Mouse (Mus musculus) lung, postnatal 0 days (tissue): ENCODE results near the gene Plppr3. TPM values are rescaled to one million over a fixed set of nuclear protein-coding genes. Genes with fewer than 3 reads are reported as not detected.

Experiments
- ATAC-seq: fragments of 200-750 bp; cut with Nextera tagmentation; 2 replicates; pipeline ENCODE4 v1.8.0; 2017; ENCODE audit warnings: moderate library complexity
- DNase-seq: peaks from one replicate; pipeline ENCODE4 v3.0.0-alpha.2; 2016; ENCODE audit warnings: low spot score
- H3K27ac ChIP-seq: fragments of 300-500 bp; sonication (generic); 2 replicates; pipeline ENCODE4 v1.5.1; 2014; ENCODE audit warnings: antibody characterized with exemption, mild to moderate bottlenecking, low read length, mixed read lengths
- H3K27me3 ChIP-seq: fragments of 300-500 bp; sonication (generic); replicated peaks from 2 replicates; pipeline ENCODE4 v1.6.1; 2014; ENCODE audit warnings: low read length, mixed read lengths; ENCODE audit not compliant: insufficient read depth
- H3K36me3 ChIP-seq: fragments of 300-500 bp; sonication (generic); 2 replicates; pipeline ENCODE4 v1.6.1; 2014; ENCODE audit warnings: low read length, mixed read lengths; ENCODE audit not compliant: insufficient read depth
- H3K4me1 ChIP-seq: fragments of 300-500 bp; sonication (generic); 2 replicates; pipeline ENCODE4 v1.6.1; 2014; ENCODE audit warnings: antibody characterized with exemption, low read depth, low read length, mixed read lengths; ENCODE audit not compliant: insufficient read depth
- H3K4me2 ChIP-seq: fragments of 300-500 bp; sonication (generic); replicated peaks from 2 replicates; pipeline ENCODE4 v1.6.1; 2014; ENCODE audit warnings: low read depth, mild to moderate bottlenecking, low read length, moderate library complexity, mixed read lengths
- H3K4me3 ChIP-seq: fragments of 300-500 bp; sonication (generic); 2 replicates; pipeline ENCODE4 v1.5.1; 2014; ENCODE audit warnings: low read depth, low read length
- H3K9ac ChIP-seq: fragments of 300-500 bp; sonication (generic); replicated peaks from 2 replicates; pipeline ENCODE4 v1.6.1; 2014; ENCODE audit warnings: low read depth, mild to moderate bottlenecking
- H3K9me3 ChIP-seq: fragments of 300-500 bp; sonication (generic); 2 replicates; pipeline ENCODE4 v1.6.1; 2016; ENCODE audit warnings: low read length, mixed read lengths
- CTCF ChIP-seq: IDR thresholded peaks from 2 replicates; pipeline ENCODE4 v1.5.1; 2016; ENCODE audit warnings: antibody characterized with exemption, mild to moderate bottlenecking
- EP300 ChIP-seq: IDR thresholded peaks from 2 replicates; pipeline ENCODE4 v1.6.1; 2016; ENCODE audit warnings: antibody characterized with exemption, mild to moderate bottlenecking, control low read depth
- WGBS: fragments of 180-500 bp; shearing (Covaris S2); extraction: QIAGEN DNeasy Blood & Tissue Kit; methylation state at CpG from one replicate; pipeline ENCODE4 v1.1.7; 2014; 5-methylcytosine and 5-hydroxymethylcytosine counted together
- polyA plus RNA-seq: library from polyadenylated mRNA; unstranded; fragments of >200 nt; fragmentation: Nextera tagmentation; extraction: Ambion mirVana; gene quantifications from 2 replicates; pipeline ENCODE4 v1.2.1, GENCODE M21; 2015

Gene Plppr3
- polyA plus RNA-seq = 3.9 and 4.8 TPM in 2 replicates

DNA sequence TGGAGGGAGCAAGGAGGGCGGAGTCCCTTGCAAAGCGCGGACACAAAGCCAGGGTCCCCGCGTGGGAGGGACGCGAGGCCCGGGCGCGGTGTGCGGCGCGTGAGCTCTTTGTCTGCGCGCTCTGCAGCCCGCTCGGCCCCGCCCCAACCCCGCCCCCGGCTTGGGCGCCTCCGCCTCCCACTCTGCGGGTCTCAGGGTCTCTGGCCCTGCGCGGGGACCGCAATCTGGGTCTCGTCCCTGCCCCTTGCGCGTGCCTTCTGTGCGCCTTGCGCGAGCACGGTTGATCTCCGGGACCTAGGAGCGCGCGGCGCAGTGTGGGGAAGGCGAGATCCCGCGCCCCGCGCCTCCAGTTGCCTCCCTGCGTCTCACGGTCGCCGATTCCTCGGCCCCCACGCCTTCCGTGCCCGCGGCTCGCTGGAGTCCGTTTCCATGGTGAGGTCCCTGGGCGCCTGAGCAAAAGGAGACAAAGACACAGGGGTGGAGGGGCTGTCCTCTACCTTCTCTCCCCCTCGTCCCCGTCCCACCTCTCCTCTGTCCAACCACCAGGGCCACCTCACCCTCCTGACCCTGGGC, at the start of gene Plppr3, which contains the start of gene Prtn3:
Gene Plppr3 (minus strand): TSS at position 345 of the 573 bp plus-strand sequence.
Gene Prtn3 (plus strand): TSS at position 187 of the 573 bp plus-strand sequence.
- 7% methylated on average over 27 of the region's 57 CpGs for WGBS
- peak within 1 kb of the TSS; percentile 19; the same call in 1 of the 2 replicates for H3K9ac ChIP-seq
- H3K4me1 ChIP-seq = 0 out of 2 replicates have a peak, but pooled peaks cover 3% of the 10 kb centered on the region
- H3K9me3 ChIP-seq = no peaks in the 10 kb centered on the region
- ATAC-seq (peak; percentile 44), DNase-seq (no peak)
- H3K27ac ChIP-seq = no peak within 1 kb of the TSS
- no peaks in the 10 kb centered on the region for H3K36me3 ChIP-seq
- H3K27me3 ChIP-seq = no peaks in the 10 kb centered on the region
- TF ChIP-seq EP300 = no peak
- H3K4me3 ChIP-seq = peak within 1 kb of the TSS; percentile 49
- peak within 1 kb of the TSS; percentile 99 for H3K4me2 ChIP-seq

DNA sequence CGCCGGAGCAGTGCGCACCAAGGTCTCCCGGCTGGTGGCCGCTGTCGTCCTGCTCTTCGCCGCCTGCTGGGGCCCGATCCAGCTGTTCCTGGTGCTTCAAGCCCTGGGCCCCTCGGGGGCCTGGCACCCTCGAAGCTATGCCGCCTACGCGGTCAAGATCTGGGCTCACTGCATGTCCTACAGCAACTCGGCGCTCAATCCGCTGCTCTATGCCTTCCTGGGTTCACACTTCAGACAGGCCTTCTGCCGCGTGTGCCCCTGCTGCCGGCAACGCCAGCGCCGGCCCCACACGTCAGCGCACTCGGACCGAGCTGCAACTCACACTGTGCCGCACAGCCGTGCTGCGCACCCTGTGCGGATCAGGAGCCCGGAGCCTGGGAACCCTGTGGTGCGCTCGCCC, 47.1 kb upstream of the Plppr3 start:
- no peak overlapping the region for H3K9ac ChIP-seq
- H3K36me3 ChIP-seq = no peaks in the 10 kb centered on the region
- no peak overlapping the region for H3K27ac ChIP-seq
- H3K4me1 ChIP-seq = peaks cover 20% of the 10 kb centered on the region; the same call in 1 of the 2 replicates
- no peak for TF ChIP-seq CTCF
- no peak for TF ChIP-seq EP300
- H3K9me3 ChIP-seq = no peaks in the 10 kb centered on the region
- WGBS = 5% methylated on average over 33 of the region's 34 CpGs
- no peak for DNase-seq
- ATAC-seq = no peak
- no peak overlapping the region for H3K4me3 ChIP-seq
- peaks cover 35% of the 10 kb centered on the region for H3K27me3 ChIP-seq
- H3K4me2 ChIP-seq = peak overlapping the region; percentile 27; the same call in 1 of the 2 replicates

DNA sequence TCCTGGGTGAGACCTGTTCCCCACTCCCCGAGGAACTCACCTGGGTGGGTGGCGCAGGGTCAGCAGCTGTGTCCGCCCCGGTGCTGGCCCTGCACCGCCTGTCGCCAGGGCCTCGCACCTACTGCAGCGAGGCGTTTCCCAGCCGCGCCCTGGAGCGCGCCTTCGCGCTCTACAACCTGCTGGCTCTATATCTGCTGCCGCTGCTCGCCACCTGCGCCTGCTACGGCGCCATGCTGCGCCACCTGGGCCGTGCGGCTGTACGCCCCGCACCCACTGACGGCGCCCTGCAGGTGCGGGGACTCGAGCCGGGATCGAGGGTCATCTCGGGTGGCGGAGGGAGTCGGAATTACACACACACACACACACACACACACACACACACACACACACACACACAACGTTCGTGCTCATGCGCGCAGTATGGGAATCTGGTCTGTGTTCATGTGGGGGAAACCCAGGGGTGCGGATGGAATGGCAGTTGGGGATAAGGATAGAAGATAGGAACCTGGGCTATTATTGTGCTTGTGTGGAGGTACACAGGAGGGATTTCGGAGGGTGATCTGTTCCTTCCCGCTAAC, 46.6 kb upstream of the Plppr3 start, which contains the start of gene R3hdm4:
Gene R3hdm4 (minus strand): TSS at position 251 of the 578 bp plus-strand sequence.
- no peak for ATAC-seq
- no peaks in the 10 kb centered on the region for H3K9me3 ChIP-seq
- DNase-seq = no peak
- WGBS = 6% methylated on average over 27 of the region's 41 CpGs
- H3K27me3 ChIP-seq = peaks cover 35% of the 10 kb centered on the region
- no peaks in the 10 kb centered on the region for H3K36me3 ChIP-seq
- H3K9ac ChIP-seq = no peak within 1 kb of the TSS
- H3K4me2 ChIP-seq = peak within 1 kb of the TSS; percentile 27; the same call in 1 of the 2 replicates
- no peak within 1 kb of the TSS for H3K4me3 ChIP-seq
- no peak for TF ChIP-seq CTCF
- no peak for TF ChIP-seq EP300
- H3K27ac ChIP-seq = no peak within 1 kb of the TSS
- H3K4me1 ChIP-seq = peaks cover 19% of the 10 kb centered on the region; the same call in 1 of the 2 replicates

DNA sequence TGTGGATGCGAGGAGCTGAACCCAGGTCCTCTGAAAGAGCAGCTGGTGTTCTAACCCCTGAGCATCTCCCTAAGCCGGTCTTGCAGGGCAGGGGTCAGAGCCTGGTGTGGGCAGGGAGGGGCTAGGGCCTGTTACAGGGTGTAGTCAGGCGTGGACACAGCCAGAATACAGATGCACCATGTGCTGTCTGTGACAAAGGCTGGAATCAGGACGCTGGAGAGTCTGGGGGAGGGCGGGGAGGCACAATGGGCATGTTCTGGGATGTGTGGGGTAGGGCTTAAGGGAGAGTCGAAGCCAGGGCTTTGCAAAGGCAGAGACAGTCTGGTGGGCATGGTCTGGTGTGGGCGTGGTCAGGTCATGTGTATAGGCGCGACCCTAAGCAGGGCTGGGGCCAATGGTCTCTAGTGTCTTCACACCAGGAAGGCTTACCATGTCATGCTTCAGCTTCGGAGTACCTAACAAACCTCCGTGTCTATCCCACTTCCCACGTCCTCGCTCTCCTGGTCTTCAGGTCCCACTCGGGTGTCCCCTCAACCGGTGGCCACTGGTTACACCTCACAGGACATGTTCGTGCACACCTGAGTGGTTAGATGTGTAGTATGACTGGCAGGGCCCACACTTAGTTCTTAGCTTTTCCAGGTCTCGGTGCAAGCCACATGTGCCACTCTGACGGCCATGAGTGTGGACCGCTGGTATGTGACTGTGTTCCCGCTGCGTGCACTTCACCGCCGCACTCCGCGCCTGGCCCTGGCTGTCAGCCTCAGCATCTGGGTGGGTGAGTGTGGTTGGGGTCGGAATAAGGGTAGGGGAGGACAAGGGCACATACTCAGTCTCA, 45.8 kb upstream of the Plppr3 start:
- H3K4me3 ChIP-seq = no peak overlapping the region
- no peaks in the 10 kb centered on the region for H3K9me3 ChIP-seq
- WGBS = 25% methylated on average over 26 of the region's 26 CpGs
- DNase-seq = no peak
- no peak overlapping the region for H3K9ac ChIP-seq
- H3K27ac ChIP-seq = no peak overlapping the region
- no peak for ATAC-seq
- peaks cover 35% of the 10 kb centered on the region for H3K27me3 ChIP-seq
- TF ChIP-seq EP300 = no peak
- no peaks in the 10 kb centered on the region for H3K36me3 ChIP-seq
- H3K4me1 ChIP-seq = peaks cover 21% of the 10 kb centered on the region; the same call in 1 of the 2 replicates
- no peak overlapping the region for H3K4me2 ChIP-seq

DNA sequence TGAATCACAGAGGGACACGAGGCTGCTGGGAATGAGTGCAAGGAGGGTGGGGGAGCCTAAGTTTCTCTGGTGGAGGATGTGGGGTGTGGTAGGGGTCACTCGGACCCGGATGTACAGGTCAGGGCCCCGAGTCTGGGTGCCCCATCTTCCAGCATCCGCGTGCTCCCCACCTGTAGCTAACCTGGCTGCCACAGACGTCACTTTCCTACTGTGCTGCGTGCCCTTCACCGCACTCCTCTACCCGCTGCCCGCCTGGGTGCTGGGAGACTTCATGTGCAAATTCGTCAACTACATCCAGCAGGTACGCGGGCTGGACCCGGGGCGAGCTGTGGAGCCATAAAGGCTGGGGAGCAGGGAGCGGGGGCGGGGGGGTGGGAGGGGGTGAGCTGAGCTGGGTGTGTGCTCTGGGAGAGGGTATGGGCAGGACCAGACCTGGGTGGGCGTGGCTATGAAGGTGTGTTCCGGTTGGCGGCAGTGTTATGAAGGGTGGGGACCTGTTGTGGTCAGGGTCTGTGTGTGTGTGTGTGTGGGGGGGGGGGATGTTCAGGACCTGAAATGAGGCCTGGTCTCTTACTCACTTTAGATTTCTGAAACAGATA, 44.9 kb upstream of the Plppr3 start:
- H3K9ac ChIP-seq = no peak overlapping the region
- H3K4me2 ChIP-seq = peak overlapping the region; percentile 50
- DNase-seq (peak; percentile 46), ATAC-seq (no peak)
- no peaks in the 10 kb centered on the region for H3K36me3 ChIP-seq
- H3K27me3 ChIP-seq = peaks cover 35% of the 10 kb centered on the region
- 9% methylated on average over 20 of the region's 21 CpGs for WGBS
- no peaks in the 10 kb centered on the region for H3K9me3 ChIP-seq
- TF ChIP-seq CTCF (no peak), EP300 (no peak)
- H3K4me3 ChIP-seq = peak overlapping the region; percentile 10; the same call in 1 of the 2 replicates
- no peak overlapping the region for H3K27ac ChIP-seq
- H3K4me1 ChIP-seq = peaks cover 21% of the 10 kb centered on the region; the same call in 1 of the 2 replicates
